Mouse (Mus musculus) neutrophil, adult 65 days (primary cell): Measurements from ENCODE around the gene Olfr1247. TPM values are rescaled to one million over a fixed set of nuclear protein-coding genes. Genes with fewer than 3 reads are reported as not detected.

Experiments used
- total RNA-seq: library from RNA; stranded (reverse); gene quantifications from 2 replicates; pipeline ENCODE4 v1.2.4, GENCODE M21; 2023

Gene Olfr1247
- total RNA-seq = 0.20 and 0.51 TPM in 2 replicates

GRCm38 (mm10) chr2:89614030-89614429 lies at the start of gene Olfr1247:
Gene Olfr1247, minus strand, starts transcription at chr2:89614130.

DNA sequence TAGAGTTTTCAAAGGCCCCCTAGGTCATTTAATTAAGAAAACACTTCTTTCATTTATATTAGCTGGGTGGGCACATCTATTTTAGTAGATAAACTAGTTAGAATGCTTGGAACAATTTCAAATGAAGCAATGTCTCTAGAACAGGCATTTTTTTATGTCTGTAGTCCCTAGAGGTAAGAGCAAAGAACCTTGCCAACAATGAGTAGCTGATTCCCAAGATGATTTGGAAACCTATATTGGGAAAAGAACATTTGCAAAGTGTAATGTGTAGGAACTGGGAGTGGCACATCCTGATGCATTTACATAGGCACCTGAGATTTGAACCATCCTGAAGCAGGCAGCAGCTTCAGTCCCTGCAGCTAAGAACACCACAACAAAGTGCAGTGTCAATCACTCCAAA lies 47.4 kb upstream of the Olfr1247 start, which contains the start of gene Olfr1250:
Gene Olfr1250 (minus strand): TSS at position 101 of the 400 bp plus-strand sequence.

DNA sequence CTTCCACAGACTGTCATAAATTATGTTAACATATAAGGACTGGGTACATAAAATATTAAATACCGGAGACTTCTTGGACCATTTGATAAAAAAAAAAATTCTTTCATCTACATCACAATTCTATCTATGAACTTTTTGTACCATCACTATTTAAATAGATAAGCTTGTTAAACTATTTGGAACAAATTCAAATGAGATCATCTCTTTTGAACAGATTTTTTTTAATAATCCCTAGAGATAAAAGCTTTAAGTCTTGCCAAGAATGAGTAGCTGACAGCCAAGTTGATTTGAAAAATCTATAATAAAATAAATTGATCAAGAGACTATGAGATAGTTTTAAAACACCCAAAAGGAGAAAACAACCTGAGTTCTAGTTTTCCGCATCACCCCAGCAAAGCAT lies 21.0 kb upstream of the Olfr1247 start, which contains the start of gene Olfr1249:
Gene Olfr1249 (minus strand): TSS at position 101 of the 400 bp plus-strand sequence.

DNA sequence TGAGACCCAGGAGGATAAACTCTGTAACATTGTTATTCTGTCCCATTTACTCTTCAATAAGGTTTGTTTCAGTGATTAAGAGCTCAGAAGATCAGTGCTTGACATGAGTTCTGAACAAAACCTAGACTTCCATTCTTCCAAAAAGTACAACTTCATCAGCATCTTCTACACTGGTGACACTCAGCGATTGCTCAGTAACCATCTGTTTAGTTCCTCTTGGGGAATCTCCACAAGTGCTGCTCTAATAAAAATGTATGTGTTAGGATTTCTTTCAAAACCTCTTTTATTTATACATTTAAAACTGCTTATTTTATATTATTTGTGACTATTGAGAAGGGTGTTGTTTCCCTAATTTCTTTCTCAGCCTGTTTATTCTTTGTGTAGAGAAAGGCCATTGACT lies 4.2 kb upstream of the Olfr1247 start, which contains the start of gene Olfr1248:
Gene Olfr1248 (minus strand): TSS at position 101 of the 400 bp plus-strand sequence.

DNA sequence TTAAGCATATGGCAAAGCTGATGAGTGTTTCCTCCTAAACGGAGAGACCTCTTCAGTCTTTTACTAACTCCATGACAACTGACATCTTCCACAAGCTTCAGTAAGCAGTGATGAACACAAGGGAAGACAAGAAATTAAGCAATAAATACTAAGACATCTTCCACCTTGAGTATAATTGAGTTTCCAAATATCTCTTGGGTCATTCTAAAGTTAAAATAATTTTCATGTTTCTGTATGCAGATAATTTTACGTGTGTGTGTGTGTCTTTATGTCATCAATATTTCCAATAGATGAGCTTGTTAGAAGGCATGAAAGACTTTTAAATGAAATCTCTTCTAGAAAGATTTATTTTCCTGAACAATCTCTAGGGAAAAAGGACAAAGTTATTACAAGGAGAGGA lies 20.9 kb downstream of the Olfr1247 start, which contains the start of gene Olfr1246:
Gene Olfr1246 (minus strand): TSS at position 101 of the 400 bp plus-strand sequence.

GRCm38 (mm10) chr2:89578347-89578746 lies 35.6 kb downstream of the Olfr1247 start, which contains the start of gene Olfr1245:
Gene Olfr1245, minus strand, starts transcription at chr2:89578447.

Other genes with a start within 250 kb of the Olfr1247 start
- not detected in 2 replicates for gene Olfr1234, start 249.3 kb downstream of the Olfr1247 start, total RNA-seq
- gene Olfr1238, start 204.5 kb downstream of the Olfr1247 start, total RNA-seq = not detected in 2 replicates
- gene Olfr1239, start 193.7 kb downstream of the Olfr1247 start, total RNA-seq = not detected in 2 replicates
- gene Olfr1240, start 171.1 kb downstream of the Olfr1247 start, total RNA-seq = not detected in 2 replicates
- gene Olfr1241, start 127.0 kb downstream of the Olfr1247 start, total RNA-seq = not detected in 2 replicates
- gene Olfr1242, start 115.8 kb downstream of the Olfr1247 start, total RNA-seq = not detected in 2 replicates
- gene Olfr1243, start 82.6 kb downstream of the Olfr1247 start, total RNA-seq = not detected in 2 replicates
- not detected in 2 replicates for gene Olfr1245, start 35.7 kb downstream of the Olfr1247 start, total RNA-seq
- gene Olfr1246, start 21.0 kb downstream of the Olfr1247 start, total RNA-seq = not detected in 2 replicates
- gene Olfr1248, start 4.1 kb upstream of the Olfr1247 start, total RNA-seq = not detected in 2 replicates
- gene Olfr1249, start 20.9 kb upstream of the Olfr1247 start, total RNA-seq = not detected in 2 replicates
- not detected in 2 replicates for gene Olfr1250, start 47.3 kb upstream of the Olfr1247 start, total RNA-seq
- gene Olfr1251, start 57.8 kb upstream of the Olfr1247 start, total RNA-seq = not detected in 2 replicates
- not detected in 2 replicates for gene Olfr1252, start 110.9 kb upstream of the Olfr1247 start, total RNA-seq
- not detected in 2 replicates for gene Olfr1253, start 143.0 kb upstream of the Olfr1247 start, total RNA-seq
- gene Olfr1254, start 179.5 kb upstream of the Olfr1247 start, total RNA-seq = not detected in 2 replicates
- not detected in 2 replicates for gene Olfr1255, start 197.9 kb upstream of the Olfr1247 start, total RNA-seq
- not detected in 2 replicates for gene Olfr1256, start 227.4 kb upstream of the Olfr1247 start, total RNA-seq
- gene Olfr48, start 234.1 kb upstream of the Olfr1247 start, total RNA-seq = not detected in 2 replicates